Comparison of ENCODE assay signal across 8 mouse cellular contexts in genomic region chr13:92353956-92354355, GRCm38 (mm10). TPM values are rescaled to one million over a fixed set of nuclear protein-coding genes. Genes with fewer than 3 reads are reported as not detected.
A peak's percentile ranks its signal among the peaks of the same experiment; 100 is the strongest.
DNase-seq lines count a peak whose midpoint lies in the region; ATAC-seq and TF ChIP-seq lines count a peak whose summit lies in the region.

No protein-coding gene starts in this region.

- H3K27me3 ChIP-seq in heart, embryonic 10.5 days (ENCODE audit: insufficient read depth, poor library complexity, severe bottlenecking): no peaks in the 10 kb centered on the region
- no peaks in the 10 kb centered on the region for H3K27me3 ChIP-seq in forebrain, embryonic 16.5 days (replicated peaks; ENCODE audit: control insufficient read depth, insufficient read depth, low read length)
- no peaks in the 10 kb centered on the region for H3K27me3 ChIP-seq in liver, embryonic 12.5 days (replicated peaks)

- no peak for TF ChIP-seq CTCF in olfactory bulb, adult 2 months (IDR thresholded peaks at IDR 0.05; ENCODE audit: insufficient read depth, low read depth, low read length)

- H3K4me1 ChIP-seq in heart, embryonic 10.5 days: peaks cover 19% of the 10 kb centered on the region; the same call in 1 of the 2 replicates
- peaks cover 7% of the 10 kb centered on the region for H3K4me1 ChIP-seq in forebrain, embryonic 16.5 days (replicated peaks; ENCODE audit: control insufficient read depth, insufficient read depth, low read length)
- peaks cover 34% of the 10 kb centered on the region for H3K4me1 ChIP-seq in liver, embryonic 12.5 days
- peaks cover 5% of the 10 kb centered on the region for H3K4me1 ChIP-seq in olfactory bulb, adult 2 months (ENCODE audit: control insufficient read depth, insufficient read depth, low read length)

- peak overlapping the region; percentile 81 for H3K4me3 ChIP-seq in heart, embryonic 10.5 days
- H3K4me3 ChIP-seq in forebrain, embryonic 16.5 days (replicated peaks; ENCODE audit: low read length): peak overlapping the region; percentile 75
- peak overlapping the region; percentile 84 for H3K4me3 ChIP-seq in liver, embryonic 12.5 days
- H3K4me3 ChIP-seq in olfactory bulb, adult 2 months (ENCODE audit: insufficient read depth, low read depth, low read length): peak overlapping the region; percentile 86

- peaks cover 21% of the 10 kb centered on the region for H3K36me3 ChIP-seq in heart, embryonic 10.5 days
- H3K36me3 ChIP-seq in forebrain, embryonic 16.5 days (ENCODE audit: control insufficient read depth, insufficient read depth): no peaks in the 10 kb centered on the region
- H3K36me3 ChIP-seq in liver, embryonic 12.5 days: peaks cover 52% of the 10 kb centered on the region

- no peak for DNase-seq in heart, embryonic 10.5 days (ENCODE audit: low spot score)
- DNase-seq in heart, postnatal 4 days: no peak
- DNase-seq in MN1 (ENCODE audit: low spot score): peak; percentile 31
- no peak for DNase-seq in left cerebral cortex, postnatal 10 days (ENCODE audit: extremely low spot score in 1 of 2, low spot score in 2 of 2)
- no peak for DNase-seq in urinary bladder, postnatal 10 days (ENCODE audit: low spot score)

- H3K4me2 ChIP-seq in forebrain, embryonic 16.5 days (ENCODE audit: low read length): peak overlapping the region; percentile 97
- H3K4me2 ChIP-seq in liver, embryonic 12.5 days: peak overlapping the region; percentile 94

- peak overlapping the region; percentile 65 for H3K9ac ChIP-seq in forebrain, embryonic 16.5 days (replicated peaks; ENCODE audit: low read depth, low read length)
- peak overlapping the region; percentile 78 for H3K9ac ChIP-seq in liver, embryonic 12.5 days

- H3K27ac ChIP-seq in heart, embryonic 10.5 days: peak overlapping the region; percentile 96
- H3K27ac ChIP-seq in forebrain, embryonic 16.5 days (ENCODE audit: low read length): peak overlapping the region; percentile 54; the same call in 1 of the 2 replicates
- peak overlapping the region; percentile 57 for H3K27ac ChIP-seq in liver, embryonic 12.5 days
- H3K27ac ChIP-seq in olfactory bulb, adult 2 months (ENCODE audit: insufficient read depth, low read depth, low read length): no peak overlapping the region; the same call in 1 of the 2 replicates

- no peak for ATAC-seq in forebrain, embryonic 16.5 days
- no peak for ATAC-seq in liver, embryonic 12.5 days

- intact Hi-C loops in left cerebral cortex, postnatal 10 days (cut with DNase I): loop anchor here (5.0 kb wide), 1 partner anchor 447 kb away; no protein-coding TSS in a partner anchor

- no peak for TF ChIP-seq POLR2A in olfactory bulb, adult 2 months (IDR thresholded peaks at IDR 0.05; ENCODE audit: insufficient read depth, low read depth, low read length)

- WGBS in heart, embryonic 10.5 days: 28% methylated on average over 4 of the region's 4 CpGs
- 18% methylated on average over 4 of the region's 4 CpGs for WGBS in forebrain, embryonic 16.5 days
- 18% methylated on average over 4 of the region's 4 CpGs for whole genome bisulfite sequencing in liver, embryonic 12.5 days (ENCODE audit: insufficient replicate concordance)
- WGBS in olfactory bulb, adult 2 months: 4% methylated on average over 4 of the region's 4 CpGs

- no peaks in the 10 kb centered on the region for H3K9me3 ChIP-seq in heart, embryonic 10.5 days
- H3K9me3 ChIP-seq in forebrain, embryonic 16.5 days (ENCODE audit: control insufficient read depth, low read length): no peaks in the 10 kb centered on the region
- no peaks in the 10 kb centered on the region for H3K9me3 ChIP-seq in liver, embryonic 12.5 days (replicated peaks)

RNA-seq across cellular contexts. Expression of gene Dhfr, which starts 0.6 kb away (rescaled TPM):
- polyA plus RNA-seq in heart, embryonic 10.5 days (2016; fragmentation: Nextera tagmentation; extraction: Ambion mirVana): 15.7 and 20.4 TPM in 2 replicates
- total RNA-seq in heart, postnatal 4 days (2021): 1 to 10 TPM; 7.9 to 8.4 TPM
- 7.9 and 8.8 TPM in 2 replicates for polyA plus RNA-seq in forebrain, embryonic 16.5 days (2015; fragmentation: Nextera tagmentation; extraction: Ambion mirVana)
- 19.3 and 19.9 TPM in 2 replicates for polyA plus RNA-seq in liver, embryonic 12.5 days (2016; fragmentation: Nextera tagmentation; extraction: Ambion mirVana)
- polyA plus RNA-seq in olfactory bulb, adult 2 months (2012; ENCODE audit: insufficient read depth, insufficient read length, low replicate concordance, missing spikeins): not detected in 2 replicates
- total RNA-seq in left cerebral cortex, postnatal 10 days (2021): 1 to 10 TPM; 1.2 to 1.5 TPM

RNA-seq across cellular contexts. Expression of gene Msh3, which starts 0.8 kb away (rescaled TPM):
- polyA plus RNA-seq in heart, embryonic 10.5 days (2016; fragmentation: Nextera tagmentation; extraction: Ambion mirVana): 19.7 and 23.6 TPM in 2 replicates
- total RNA-seq in heart, postnatal 4 days (2021): 10 to 100 TPM; 14.2 to 14.5 TPM
- polyA plus RNA-seq in forebrain, embryonic 16.5 days (2015; fragmentation: Nextera tagmentation; extraction: Ambion mirVana): 30.4 and 31.5 TPM in 2 replicates
- polyA plus RNA-seq in liver, embryonic 12.5 days (2016; fragmentation: Nextera tagmentation; extraction: Ambion mirVana): 15.8 and 18.1 TPM in 2 replicates
- not detected in 2 replicates for polyA plus RNA-seq in olfactory bulb, adult 2 months (2012; ENCODE audit: insufficient read depth, insufficient read length, low replicate concordance, missing spikeins)
- 10 to 100 TPM; 28.3 to 29.3 TPM for total RNA-seq in left cerebral cortex, postnatal 10 days (2021)

RNA-seq across cellular contexts. Expression of gene Gm20379, which starts 48.2 kb away (rescaled TPM):
- polyA plus RNA-seq in heart, embryonic 10.5 days (2016; fragmentation: Nextera tagmentation; extraction: Ambion mirVana): 0.74 and 0.79 TPM in 2 replicates
- not detected for total RNA-seq in heart, postnatal 4 days (2021)
- polyA plus RNA-seq in forebrain, embryonic 16.5 days (2015; fragmentation: Nextera tagmentation; extraction: Ambion mirVana): 1.1 TPM in 2 replicates
- 0.50 and 0.61 TPM in 2 replicates for polyA plus RNA-seq in liver, embryonic 12.5 days (2016; fragmentation: Nextera tagmentation; extraction: Ambion mirVana)
- polyA plus RNA-seq in olfactory bulb, adult 2 months (2012; ENCODE audit: insufficient read depth, insufficient read length, low replicate concordance, missing spikeins): not detected in 2 replicates
- not detected for total RNA-seq in left cerebral cortex, postnatal 10 days (2021)
